Mouse (Mus musculus) bone marrow, adult 2 months (tissue): ENCODE results near the gene Ecsit.

ENCODE experiments used
- CTCF ChIP-seq: fragments of 200-500 bp; IDR thresholded peaks from 2 replicates; pipeline ENCODE4 v1.5.1; 2011; ENCODE audit warnings: low read length, control low read depth; ENCODE audit not compliant: control insufficient read depth, insufficient read depth
- POLR2A ChIP-seq: fragments of 200-500 bp; IDR thresholded peaks from 2 replicates; pipeline ENCODE4 v1.6.1; 2011; ENCODE audit warnings: low read depth, mild to moderate bottlenecking, control low read depth, low read length, borderline replicate concordance; ENCODE audit not compliant: control insufficient read depth

GRCm38 (mm10) chr9:22098993-22099696 is 13.9 kb upstream of the Ecsit start, which contains the start of gene Cnn1:
- no peak for TF ChIP-seq POLR2A
- TF ChIP-seq CTCF, result no peak
